Mouse (Mus musculus) brain, embryonic 14.5 days (tissue): ENCODE results near the gene Camsap1.

Source experiments
- CTCF ChIP-seq: fragments of 200-500 bp; IDR thresholded peaks from 2 replicates; pipeline ENCODE4 v1.5.1; 2012; ENCODE audit warnings: inconsistent platforms, mild to moderate bottlenecking, moderate library complexity, borderline replicate concordance; ENCODE audit not compliant: insufficient read depth, insufficient read length; ENCODE audit errors: extremely low read depth
- POLR2A ChIP-seq: fragments of 200-500 bp; IDR thresholded peaks from 2 replicates; pipeline ENCODE4 v1.6.1; 2012; ENCODE audit warnings: mild to moderate bottlenecking, inconsistent platforms, borderline replicate concordance; ENCODE audit not compliant: poor library complexity, insufficient read depth, insufficient read length, severe bottlenecking; ENCODE audit errors: extremely low read depth

GRCm38 (mm10) chr2:26020714-26021560 lies 37.9 kb upstream of the Camsap1 start:
- TF ChIP-seq POLR2A (no peak), CTCF (no peak)
